8 mouse cellular contexts compared by ENCODE assay signal in the genomic region with DNA sequence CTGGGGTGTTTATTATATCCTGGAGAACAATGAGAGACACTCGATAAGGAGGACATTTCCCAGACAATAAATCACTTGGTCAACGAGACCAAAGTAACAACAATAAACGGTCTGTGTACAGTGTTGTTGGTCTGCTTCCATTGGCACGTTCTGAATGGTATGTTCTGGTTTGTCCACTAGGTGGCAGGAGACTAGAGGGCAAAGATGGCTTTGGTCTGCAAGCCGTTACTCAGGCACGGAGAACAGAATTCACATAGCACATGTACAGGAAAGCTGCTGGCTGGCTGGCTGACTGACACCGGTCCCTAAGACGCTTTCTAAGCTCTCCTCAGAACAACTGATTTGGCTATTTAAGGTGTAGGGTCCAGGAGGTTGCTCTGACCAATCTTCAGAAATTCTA.
DNase-seq lines count a peak whose midpoint lies in the region; ATAC-seq and TF ChIP-seq lines count a peak whose summit lies in the region.

No protein-coding gene starts in this region.

- H3K4me1 ChIP-seq in kidney, embryonic 14.5 days (ENCODE audit: control insufficient read depth, insufficient read depth, low read length), result peaks cover 21% of the 10 kb centered on the region; the same call in 1 of the 2 replicates
- H3K4me1 ChIP-seq in liver, postnatal 0 days (ENCODE audit: insufficient read depth), result no peaks in the 10 kb centered on the region
- H3K4me1 ChIP-seq in neural tube, embryonic 15.5 days, result peaks cover 29% of the 10 kb centered on the region

- H3K4me3 ChIP-seq in kidney, embryonic 14.5 days (ENCODE audit: low read length), result no peak overlapping the region
- H3K4me3 ChIP-seq in liver, postnatal 0 days (ENCODE audit: low read depth, low read length), result no peak overlapping the region
- H3K4me3 ChIP-seq in neural tube, embryonic 15.5 days (replicated peaks), result no peak overlapping the region

- no peaks in the 10 kb centered on the region for H3K36me3 ChIP-seq in kidney, embryonic 14.5 days (ENCODE audit: control insufficient read depth, insufficient read depth, low read length)
- H3K36me3 ChIP-seq in liver, postnatal 0 days (replicated peaks; ENCODE audit: insufficient read depth, low read length), result no peaks in the 10 kb centered on the region
- no peaks in the 10 kb centered on the region for H3K36me3 ChIP-seq in neural tube, embryonic 15.5 days

- WGBS in kidney, embryonic 14.5 days, result 5% methylated on average over 8 of the region's 8 CpGs
- 11% methylated on average over 8 of the region's 8 CpGs for WGBS in liver, postnatal 0 days (ENCODE audit: insufficient replicate concordance)
- 6% methylated on average over 8 of the region's 8 CpGs for WGBS in neural tube, embryonic 15.5 days

- H3K27me3 ChIP-seq in kidney, embryonic 14.5 days (ENCODE audit: control insufficient read depth, insufficient read depth, low read length), result no peaks in the 10 kb centered on the region
- H3K27me3 ChIP-seq in liver, postnatal 0 days (ENCODE audit: insufficient read depth, low read length), result no peaks in the 10 kb centered on the region
- H3K27me3 ChIP-seq in neural tube, embryonic 15.5 days (replicated peaks), result no peaks in the 10 kb centered on the region

- no peak overlapping the region for H3K27ac ChIP-seq in kidney, embryonic 14.5 days (ENCODE audit: low read depth, low read length)
- no peak overlapping the region for H3K27ac ChIP-seq in liver, postnatal 0 days (ENCODE audit: low read depth)
- H3K27ac ChIP-seq in neural tube, embryonic 15.5 days (replicated peaks), result 0 out of 2 replicates have a peak overlapping the region, but pooled peaks have one; percentile 9

- H3K4me2 ChIP-seq in kidney, embryonic 14.5 days (replicated peaks; ENCODE audit: low read depth, low read length), result no peak overlapping the region
- no peak overlapping the region for H3K4me2 ChIP-seq in liver, postnatal 0 days (ENCODE audit: low read depth, low read length)
- no peak overlapping the region for H3K4me2 ChIP-seq in neural tube, embryonic 15.5 days

- TF ChIP-seq CTCF in liver, postnatal 0 days (IDR thresholded peaks at IDR 0.05; ENCODE audit: low read depth), result peak; percentile 95

- ATAC-seq in CD4-positive, CD25-positive, alpha-beta regulatory T cell, adult 4 months, result peak; percentile 39
- ATAC-seq in kidney, embryonic 14.5 days (ENCODE audit: low FRiP score, low TSS enrichment), result 0 out of 2 replicates have a peak, but pooled peaks have one; percentile 47
- ATAC-seq in liver, postnatal 0 days, result no peak
- peak; percentile 45; the same call in 1 of the 2 replicates for ATAC-seq in neural tube, embryonic 15.5 days (ENCODE audit: low FRiP score)
- no peak for ATAC-seq in inflammation-experienced regulatory T-cells, adult 6 months

- H3K9me3 ChIP-seq in kidney, embryonic 14.5 days (ENCODE audit: control insufficient read depth, low read length), result no peaks in the 10 kb centered on the region
- H3K9me3 ChIP-seq in liver, postnatal 0 days (ENCODE audit: low read length), result no peaks in the 10 kb centered on the region
- no peaks in the 10 kb centered on the region for H3K9me3 ChIP-seq in neural tube, embryonic 15.5 days (replicated peaks)

- DNase-seq in Muller cell, postnatal 12 days (ENCODE audit: inconsistent ontology term), result peak; percentile 54
- DNase-seq in cerebellum, adult 8-10 months, result peak; percentile 67
- peak; percentile 39 to 61 for DNase-seq in frontal cortex, postnatal 14 days (ENCODE audit: low spot score in 2 of 2)
- DNase-seq in liver, postnatal 0 days, result peak; percentile 51

- no peak overlapping the region for H3K9ac ChIP-seq in kidney, embryonic 14.5 days (ENCODE audit: low read depth, low read length)
- no peak overlapping the region for H3K9ac ChIP-seq in liver, postnatal 0 days (replicated peaks)
- no peak overlapping the region for H3K9ac ChIP-seq in neural tube, embryonic 15.5 days (replicated peaks)

- TF ChIP-seq EP300 in liver, postnatal 0 days (IDR thresholded peaks at IDR 0.05; ENCODE audit: low read depth), result no peak

Comparison
In these comparisons a context has a peak if more than half of its experiments do, and no peak if none do; other contexts are left out.
1. ATAC-seq: peak in CD4-positive, CD25-positive, alpha-beta regulatory T cell, adult 4 months (single experiment), kidney, embryonic 14.5 days (single experiment) and neural tube, embryonic 15.5 days (single experiment); none in liver, postnatal 0 days (single experiment) and inflammation-experienced regulatory T-cells, adult 6 months (single experiment).
2. Peak in every context shown above with its lines, with median percentiles within 50 percentile points of each other: DNase-seq.